Mouse (Mus musculus) heart, adult 2 months (tissue): ENCODE data around the gene Cbl.

Experiments used
- CTCF ChIP-seq: fragments of 200-600 bp; IDR thresholded peaks from 2 replicates; pipeline ENCODE4 v1.8.1; 2022; ENCODE audit warnings: antibody characterized with exemption, mild to moderate bottlenecking, moderate library complexity
- POLR2A ChIP-seq: fragments of 200-500 bp; IDR thresholded peaks from 2 replicates; pipeline ENCODE4 v1.6.1; 2011; ENCODE audit warnings: mild to moderate bottlenecking, low read depth, low read length, control low read depth; ENCODE audit not compliant: insufficient read depth

- TF ChIP-seq POLR2A, result no peak
- no peak for TF ChIP-seq CTCF
These were observed 3.3 kb upstream of the Cbl start for GRCm38 (mm10) chr9:44237128-44237527.
